ENCODE assay signal across 11 mouse cellular contexts in genomic region chr4:118123030-118123704, GRCm38 (mm10). TPM values are rescaled to one million over a fixed set of nuclear protein-coding genes. Genes with fewer than 3 reads are reported as not detected.
DNase-seq lines count a peak whose midpoint lies in the region; ATAC-seq and TF ChIP-seq lines count a peak whose summit lies in the region.
"Had no signal": no experiment of that assay in that cellular context is flagged by ENCODE, and none has a peak within 500 bp of the region (broad histone marks: within the 10 kb centered on the region; RNA-seq: fewer than 3 reads in every experiment).

No protein-coding gene starts in this region.

- no peak overlapping the region for H3K9ac ChIP-seq in embryonic facial prominence, embryonic 15.5 days
- no peak overlapping the region for H3K9ac ChIP-seq in liver, embryonic 14.5 days (replicated peaks)
- H3K9ac ChIP-seq: heart, embryonic 15.5 days had no signal

- ATAC-seq in embryonic facial prominence, embryonic 15.5 days (ENCODE audit: insufficient number of reproducible peaks, low FRiP score, low TSS enrichment, low read depth): peak; percentile 61
- peak; percentile 59 for ATAC-seq in liver, embryonic 14.5 days (ENCODE audit: insufficient read depth)
- ATAC-seq: inflammation-experienced regulatory T-cells, adult 6 months had no signal

- peaks cover 11% of the 10 kb centered on the region for H3K4me1 ChIP-seq in embryonic facial prominence, embryonic 15.5 days
- H3K4me1 ChIP-seq in liver, embryonic 14.5 days (replicated peaks; ENCODE audit: control insufficient read depth in 2 of 2, insufficient read depth in 2 of 2, low read length in 1 of 2): peaks cover 0 to 12% of the 10 kb centered on the region in 2 experiments; a peak in 2 of 4 replicates

- H3K4me3 ChIP-seq in embryonic facial prominence, embryonic 15.5 days (replicated peaks): no peak overlapping the region
- H3K4me3 ChIP-seq in liver, embryonic 14.5 days (ENCODE audit: insufficient read depth in 1 of 2, low read depth in 2 of 2, low read length in 2 of 2): no peak overlapping the region
- H3K4me3 ChIP-seq: heart, embryonic 15.5 days had no signal

- TF ChIP-seq CTCF in liver, embryonic 14.5 days (IDR thresholded peaks at IDR 0.05; ENCODE audit: low read depth): no peak

- WGBS in embryonic facial prominence, embryonic 15.5 days: 66% methylated on average over 14 of the region's 14 CpGs
- 61% methylated on average over 14 of the region's 14 CpGs for WGBS in liver, embryonic 14.5 days (ENCODE audit: insufficient replicate concordance)

- DNase-seq in urinary bladder, postnatal 14 days (ENCODE audit: low spot score): peak; percentile 60
- DNase-seq in urinary bladder, postnatal 4 days (ENCODE audit: low spot score in 2 of 2): no peak
- peak in 1 of 3 experiments; percentile 15 for DNase-seq in liver, embryonic 14.5 days (ENCODE audit: low read depth in 3 of 3, low spot score in 3 of 3)
- no peak for DNase-seq in embryo, embryonic 9.5 days (ENCODE audit: extremely low spot score)
- DNase-seq in thymus, adult 18-20 months: no peak
- DNase-seq in frontal cortex, postnatal 36 days (ENCODE audit: low spot score in 2 of 2): no peak
- DNase-seq: adrenal gland, adult 8-10 months; lung, postnatal 36 days had no signal

- H3K4me2 ChIP-seq in embryonic facial prominence, embryonic 15.5 days (replicated peaks): no peak overlapping the region
- no peak overlapping the region for H3K4me2 ChIP-seq in liver, embryonic 14.5 days (ENCODE audit: low read depth)
- H3K4me2 ChIP-seq: heart, embryonic 15.5 days had no signal

- H3K9me3 ChIP-seq in embryonic facial prominence, embryonic 15.5 days (replicated peaks): no peaks in the 10 kb centered on the region
- H3K9me3 ChIP-seq in liver, embryonic 14.5 days (ENCODE audit: control insufficient read depth, low read length): no peaks in the 10 kb centered on the region
- H3K9me3 ChIP-seq: heart, embryonic 15.5 days had no signal

- peak; percentile 50 for TF ChIP-seq EP300 in liver, embryonic 14.5 days (IDR thresholded peaks at IDR 0.05; ENCODE audit: low read depth)

- H3K36me3 ChIP-seq in embryonic facial prominence, embryonic 15.5 days: no peaks in the 10 kb centered on the region
- no peaks in the 10 kb centered on the region for H3K36me3 ChIP-seq in liver, embryonic 14.5 days (replicated peaks; ENCODE audit: control insufficient read depth, insufficient read depth, low read depth)
- H3K36me3 ChIP-seq: heart, embryonic 15.5 days had no signal

- H3K27ac ChIP-seq in embryonic facial prominence, embryonic 15.5 days (replicated peaks): peak overlapping the region; percentile 51
- H3K27ac ChIP-seq in liver, embryonic 14.5 days: no peak overlapping the region
- H3K27ac ChIP-seq: heart, embryonic 15.5 days had no signal

- H3K27me3 ChIP-seq in embryonic facial prominence, embryonic 15.5 days: no peaks in the 10 kb centered on the region
- H3K27me3 ChIP-seq in liver, embryonic 14.5 days (ENCODE audit: control insufficient read depth, insufficient read depth, low read length): no peaks in the 10 kb centered on the region
- H3K27me3 ChIP-seq: heart, embryonic 15.5 days had no signal

RNA-seq across cellular contexts. Expression of gene St3gal3, which starts 11.5 kb away (rescaled TPM):
- 9.4 and 9.8 TPM in 2 replicates for polyA plus RNA-seq in embryonic facial prominence, embryonic 15.5 days (2015; fragmentation: Nextera tagmentation; extraction: Ambion mirVana)
- 3.2 TPM in 2 replicates for polyA plus RNA-seq in liver, embryonic 14.5 days (2012; rRNA removed)
- polyA plus RNA-seq in liver, embryonic 14.5 days (2014; fragmentation: Nextera tagmentation; extraction: Ambion mirVana): 0.85 and 1.0 TPM in 2 replicates

RNA-seq across cellular contexts. Expression of gene Kdm4a, which starts 56.7 kb away (rescaled TPM):
- polyA plus RNA-seq in embryonic facial prominence, embryonic 15.5 days (2015; fragmentation: Nextera tagmentation; extraction: Ambion mirVana): 35.3 and 36.3 TPM in 2 replicates
- 9.3 and 13.7 TPM in 2 replicates for polyA plus RNA-seq in liver, embryonic 14.5 days (2012; rRNA removed)
- 7.3 and 8.6 TPM in 2 replicates for polyA plus RNA-seq in liver, embryonic 14.5 days (2014; fragmentation: Nextera tagmentation; extraction: Ambion mirVana)
